Mouse (Mus musculus): ENCODE data around the gene Smpdl3a.

Smpdl3a gene

DNA sequence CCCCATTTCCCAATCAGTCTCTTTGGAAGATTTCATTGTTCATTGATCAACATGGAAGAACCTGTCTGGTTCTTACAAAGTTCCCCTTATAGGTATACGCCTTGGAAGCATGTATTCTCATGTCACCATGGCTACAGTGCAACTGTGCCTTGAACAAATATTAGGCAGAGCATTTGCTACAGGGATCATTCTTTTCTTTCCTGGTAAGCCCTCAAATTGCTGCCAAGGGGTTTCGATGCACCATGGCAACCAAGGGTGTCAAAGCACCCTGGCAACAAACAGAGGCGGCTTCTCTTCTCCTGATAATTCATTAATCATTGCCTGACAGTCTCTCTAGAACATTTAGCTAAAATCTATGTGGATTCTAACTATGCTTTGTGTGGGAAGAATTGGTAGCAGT, 28.3 kb downstream of the Smpdl3a start:
- no peak for DNase-seq

GRCm38 (mm10) chr10:57828649-57829048, 34.5 kb downstream of the Smpdl3a start:
- DNase-seq = no peak

DNA sequence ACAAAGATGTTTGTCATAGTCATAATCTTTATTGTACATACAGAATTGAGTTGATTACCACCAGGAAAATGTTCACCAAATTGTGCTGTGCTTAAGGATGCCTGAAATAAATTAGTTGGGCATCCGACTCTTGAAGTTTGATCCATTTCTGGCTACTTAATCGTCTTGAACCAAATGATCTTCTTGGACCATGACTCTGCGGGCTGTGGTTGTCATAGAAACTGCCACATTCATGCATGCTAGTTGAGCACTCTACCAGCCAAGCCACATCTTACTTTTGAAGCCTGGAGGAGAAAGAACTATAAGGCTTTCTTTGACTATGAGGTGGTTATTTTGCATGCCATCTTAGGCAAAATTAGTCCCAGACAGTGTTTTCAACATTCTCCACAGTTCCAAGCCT, 35.5 kb downstream of the Smpdl3a start:
- DNase-seq = no peak

- DNase-seq = no peak
Measured at GRCm38 (mm10) chr10:57835094-57835493, 41.0 kb downstream of the Smpdl3a start.

GRCm38 (mm10) chr10:57835982-57836381, 41.8 kb downstream of the Smpdl3a start:
- DNase-seq = no peak

DNA sequence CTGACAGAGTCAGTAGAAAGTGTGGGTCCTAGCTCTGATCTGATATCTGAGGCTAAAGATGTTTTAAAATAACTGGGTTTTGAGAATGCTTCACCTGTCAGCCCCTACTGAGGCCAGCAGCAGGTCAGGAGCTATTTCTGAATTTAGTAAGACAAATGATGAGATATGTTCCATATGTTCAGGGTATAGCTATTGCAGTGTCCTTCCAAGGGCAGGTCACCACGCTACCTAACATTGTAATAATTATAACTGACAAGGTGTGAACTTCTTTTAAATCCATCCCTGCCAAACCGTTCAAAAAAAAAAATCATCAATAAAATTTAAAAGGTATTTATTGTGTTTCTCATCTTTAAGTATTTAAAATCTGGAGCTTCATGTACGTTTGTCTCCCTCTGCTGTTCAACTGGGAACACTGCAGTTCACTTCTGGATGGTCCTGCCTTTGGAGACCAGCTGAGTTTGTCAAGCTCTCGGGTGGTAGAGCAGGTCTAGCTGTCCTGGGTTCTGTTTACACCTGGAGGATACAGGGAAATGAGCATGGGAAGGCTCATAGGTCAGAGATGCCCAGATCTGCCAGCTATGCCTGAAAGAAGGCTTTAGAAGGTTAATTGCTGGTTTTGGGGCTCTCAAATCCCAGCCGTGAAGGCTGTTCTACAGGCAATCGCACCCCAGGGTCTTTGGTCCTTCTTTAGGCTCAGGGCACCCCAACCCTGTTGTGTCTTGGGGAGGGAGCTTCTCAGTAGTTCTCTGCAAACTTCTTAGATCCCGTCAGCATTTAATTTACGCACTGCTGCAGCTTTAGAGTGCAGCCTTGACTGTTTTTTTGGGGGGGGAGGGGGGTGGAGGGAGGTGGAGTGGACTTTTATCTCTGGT, 47.7 kb downstream of the Smpdl3a start:
- DNase-seq = peak; percentile 60

GRCm38 (mm10) chr10:57847916-57848682, 54.0 kb downstream of the Smpdl3a start:
- DNase-seq = peak; percentile 17
